Mouse (Mus musculus): ENCODE results near the gene Olfr1368. TPM values are rescaled to one million over a fixed set of nuclear protein-coding genes. Genes with fewer than 3 reads are reported as not detected.

Gene Olfr1368
- total RNA-seq (2023), result not detected

DNA sequence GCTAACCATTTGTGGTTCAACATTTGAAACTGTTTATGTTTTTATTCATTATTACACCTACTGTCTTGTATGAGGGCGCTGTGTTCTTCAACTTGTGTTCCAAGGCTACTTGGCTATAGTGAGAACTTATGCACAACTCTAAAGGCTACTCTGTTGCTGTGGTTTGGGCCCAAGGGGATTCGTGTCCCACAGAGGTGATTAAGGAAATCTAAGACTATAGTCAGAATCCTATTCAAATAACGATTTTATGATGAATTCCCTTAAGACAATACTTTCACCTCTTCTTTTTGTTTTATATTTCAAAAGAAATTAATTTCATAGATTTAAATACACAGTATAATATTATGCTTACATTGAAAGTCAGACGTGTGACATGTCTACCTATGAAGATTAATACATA, at the start of gene Olfr1368:
Gene Olfr1368 (minus strand): TSS at position 101 of the 400 bp plus-strand sequence.

DNA sequence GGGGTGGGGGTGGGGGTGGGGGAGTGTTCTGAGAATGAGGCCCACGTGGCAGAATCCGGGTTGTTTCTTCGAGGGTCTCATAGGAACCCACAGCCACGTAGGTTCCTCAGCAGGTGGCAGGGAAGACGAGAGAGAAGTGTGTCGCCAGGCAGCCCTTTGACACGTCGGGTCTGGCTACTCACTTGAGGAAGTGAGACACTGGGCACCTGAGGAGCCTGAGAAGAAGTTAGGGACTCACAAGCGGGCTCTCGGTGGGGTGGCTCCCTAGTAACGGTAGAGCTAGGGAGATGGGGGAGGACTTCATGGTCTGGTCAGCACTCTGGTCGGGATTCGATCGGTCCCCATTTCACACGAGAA, 33.7 kb upstream of the Olfr1368 start, which contains the start of gene Trim27:
Gene Trim27 (plus strand): TSS at position 79 of the 357 bp plus-strand sequence.

DNA sequence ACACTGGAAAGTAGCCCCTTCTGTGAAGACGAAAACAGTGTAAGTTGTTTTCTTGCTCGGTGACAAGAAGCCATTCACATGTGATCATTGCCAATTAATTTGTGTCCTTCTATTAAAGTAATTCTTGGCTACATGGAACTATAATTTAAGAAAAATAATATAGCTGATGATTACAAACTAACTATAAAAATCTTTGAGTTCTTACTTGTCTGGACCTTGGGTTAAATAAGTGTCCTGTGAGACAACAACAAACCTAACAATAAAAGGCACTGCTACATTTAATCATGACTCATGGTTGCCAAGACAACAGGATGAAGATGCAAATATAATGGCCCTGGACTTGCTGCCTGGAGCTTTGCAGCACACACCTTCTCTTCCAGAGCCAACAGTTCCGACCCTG, 16.3 kb downstream of the Olfr1368 start, which contains the start of gene Olfr263:
Gene Olfr263 (plus strand): TSS at position 301 of the 400 bp plus-strand sequence.

DNA sequence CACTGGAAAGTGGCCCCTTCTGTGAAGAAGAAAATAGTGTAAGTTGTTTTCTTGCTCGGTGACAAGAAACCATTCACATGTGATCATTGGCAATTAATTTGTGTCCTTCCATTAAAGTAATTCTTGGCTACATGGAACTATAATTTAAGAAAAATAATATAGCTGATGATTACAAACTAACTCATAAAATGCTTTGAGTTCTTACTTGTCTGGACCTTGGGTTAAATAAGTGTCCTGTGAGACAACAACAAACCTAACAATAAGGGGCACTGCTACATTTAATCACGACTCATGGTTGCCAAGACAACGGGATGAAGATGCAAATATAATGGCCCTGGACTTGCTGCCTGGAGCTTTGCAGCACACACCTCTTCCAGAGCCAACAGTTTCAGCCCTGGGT, 34.5 kb downstream of the Olfr1368 start, which contains the start of gene Olfr1369-ps1:
Gene Olfr1369-ps1 (plus strand): TSS at position 301 of the 400 bp plus-strand sequence.

Other genes with a start within 250 kb of the Olfr1368 start
- gene Olfr1370, start 70.9 kb downstream of the Olfr1368 start, total RNA-seq (2023), result not detected
- not detected for gene Olfr1369-ps1, start 34.4 kb downstream of the Olfr1368 start, total RNA-seq (2023)
- gene Olfr263, start 16.2 kb downstream of the Olfr1368 start, total RNA-seq (2023), result not detected
- 10 to 100 TPM; 44.1 to 48.4 TPM for gene Trim27, start 33.6 kb upstream of the Olfr1368 start, total RNA-seq (2023)
- gene Gpx5, start 146.9 kb upstream of the Olfr1368 start, total RNA-seq (2023), result not detected
- gene Gpx6, start 166.3 kb upstream of the Olfr1368 start, total RNA-seq (2023), result not detected
- gene Olfr1367, start 201.0 kb upstream of the Olfr1368 start, total RNA-seq (2023), result not detected
- gene Zscan12, start 217.0 kb upstream of the Olfr1368 start, total RNA-seq (2023), result 1 to 10 TPM; 1.7 to 2.1 TPM